Mouse (Mus musculus): ENCODE measurements around the gene Stx2. TPM values are rescaled to one million over a fixed set of nuclear protein-coding genes. Genes with fewer than 3 reads are reported as not detected.

The Stx2 gene
- polyA plus RNA-seq, 1 experiment from 2014 or later: 31.5 TPM

- Histone ChIP-seq H3K9ac (replicated peaks) (peak overlapping the region; percentile 47), H3K4me1 (replicated peaks) (peaks cover 17% of the 10 kb centered on the region), H3K9me3 (peaks cover 12% of the 10 kb centered on the region), H3K27me3 (peaks cover 44% of the 10 kb centered on the region), H3K27ac (no peak overlapping the region), H3K36me3 (no peaks in the 10 kb centered on the region), H3K4me3 (replicated peaks) (peak overlapping the region; percentile 41), H3K4me2 (peak overlapping the region; percentile 77)
- ATAC-seq (ENCODE audit: insufficient number of reproducible peaks, insufficient read depth, low FRiP score, low TSS enrichment, low read depth): no peak
- WGBS: under 1% methylated on average over 35 of the region's 35 CpGs
These were observed 55.8 kb downstream of the Stx2 start for GRCm38 (mm10) chr5:128952291-128953195.

DNA sequence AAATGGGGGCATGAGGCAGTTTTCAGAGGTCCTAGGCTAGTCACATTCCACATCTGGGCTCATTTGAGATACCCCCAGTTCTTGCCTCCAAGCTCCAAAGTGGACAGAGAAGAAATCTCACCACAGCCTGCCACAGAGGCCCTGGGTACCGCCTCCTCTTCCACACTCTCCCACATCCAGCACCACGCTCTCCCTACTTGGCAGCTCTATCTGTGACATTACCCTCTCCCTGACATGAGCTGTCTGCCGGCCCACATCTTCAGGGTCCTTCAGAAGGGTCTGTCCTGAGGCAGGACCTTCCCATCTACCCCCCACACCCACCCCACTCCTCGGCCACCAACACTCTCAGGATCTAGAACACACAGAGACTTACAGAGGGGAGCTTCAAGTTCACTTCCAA is 56.9 kb downstream of the Stx2 start:
- Histone ChIP-seq H3K9ac (replicated peaks) (no peak overlapping the region), H3K36me3 (no peaks in the 10 kb centered on the region), H3K27me3 (peaks cover 44% of the 10 kb centered on the region), H3K4me2 (peak overlapping the region; percentile 77; the same call in 1 of the 2 replicates), H3K4me1 (replicated peaks) (peaks cover 17% of the 10 kb centered on the region), H3K27ac (no peak overlapping the region), H3K4me3 (replicated peaks) (peak overlapping the region; percentile 41; the same call in 1 of the 2 replicates), H3K9me3 (peaks cover 12% of the 10 kb centered on the region)
- no peak for ATAC-seq (ENCODE audit: insufficient number of reproducible peaks, insufficient read depth, low FRiP score, low TSS enrichment, low read depth)
- WGBS: 36% methylated on average over 4 of the region's 4 CpGs

- Histone ChIP-seq H3K36me3 (no peaks in the 10 kb centered on the region), H3K9ac (replicated peaks) (no peak overlapping the region), H3K4me1 (replicated peaks) (peaks cover 3% of the 10 kb centered on the region), H3K4me3 (replicated peaks) (no peak overlapping the region), H3K4me2 (no peak overlapping the region), H3K9me3 (no peaks in the 10 kb centered on the region), H3K27me3 (peaks cover 27% of the 10 kb centered on the region), H3K27ac (no peak overlapping the region)
- WGBS: 71% methylated on average over 5 of the region's 5 CpGs
- no peak for ATAC-seq (ENCODE audit: insufficient number of reproducible peaks, insufficient read depth, low FRiP score, low TSS enrichment, low read depth)
These were observed 61.3 kb downstream of the Stx2 start for GRCm38 (mm10) chr5:128947093-128947492.

- Histone ChIP-seq H3K4me2 (no peak overlapping the region), H3K9me3 (no peaks in the 10 kb centered on the region), H3K27ac (no peak overlapping the region), H3K36me3 (no peaks in the 10 kb centered on the region), H3K4me1 (replicated peaks) (no peaks in the 10 kb centered on the region), H3K9ac (replicated peaks) (no peak overlapping the region), H3K27me3 (no peaks in the 10 kb centered on the region), H3K4me3 (replicated peaks) (no peak overlapping the region)
- no peak for ATAC-seq (ENCODE audit: insufficient number of reproducible peaks, insufficient read depth, low FRiP score, low TSS enrichment, low read depth)
- WGBS: 72% methylated on average over 10 of the region's 10 CpGs
These were observed 67.9 kb downstream of the Stx2 start for GRCm38 (mm10) chr5:128940436-128940835.

DNA sequence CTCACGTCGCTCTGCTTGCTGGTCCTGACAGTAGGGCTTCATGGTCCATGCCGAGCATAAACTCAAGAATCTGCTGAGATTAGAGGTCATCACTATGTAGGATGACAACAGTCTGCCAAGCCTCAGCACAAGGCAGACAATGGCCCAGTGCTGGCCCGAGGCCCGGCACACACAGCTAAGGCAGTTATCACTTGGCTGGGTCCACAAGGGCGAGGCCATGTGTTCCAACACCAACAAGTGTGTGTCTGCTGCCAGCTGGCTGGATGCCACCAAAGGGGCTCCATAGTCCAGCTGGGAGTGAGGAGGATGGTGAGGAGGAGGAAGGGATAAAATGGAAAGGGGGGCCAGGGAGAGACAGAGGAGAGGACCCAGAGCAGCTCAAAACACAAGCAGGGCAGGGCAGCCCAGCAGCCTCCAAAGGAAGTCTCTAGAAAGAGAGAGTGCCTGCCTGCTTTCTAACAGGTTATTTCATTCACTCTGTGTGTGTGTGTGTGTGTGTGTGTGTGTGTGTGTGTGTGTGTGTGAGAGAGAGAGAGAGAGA is 72.9 kb downstream of the Stx2 start:
- Histone ChIP-seq H3K9ac (replicated peaks) (no peak overlapping the region), H3K27ac (no peak overlapping the region), H3K4me2 (no peak overlapping the region), H3K9me3 (no peaks in the 10 kb centered on the region), H3K36me3 (no peaks in the 10 kb centered on the region), H3K4me3 (replicated peaks) (no peak overlapping the region), H3K27me3 (no peaks in the 10 kb centered on the region), H3K4me1 (replicated peaks) (no peaks in the 10 kb centered on the region)
- ATAC-seq (ENCODE audit: insufficient number of reproducible peaks, insufficient read depth, low FRiP score, low TSS enrichment, low read depth): no peak
- WGBS: 85% methylated on average over 6 of the region's 6 CpGs

Other genes with a start within 250 kb of the Stx2 start
- 0.09 and 0.15 TPM in 2 replicates for gene Rimbp2, start 55.1 kb downstream of the Stx2 start, polyA plus RNA-seq (2016; fragmentation: Nextera tagmentation; extraction: Ambion mirVana)
- 689 and 751 TPM in 2 replicates for gene Ran, start 11.5 kb upstream of the Stx2 start, polyA plus RNA-seq (2016; fragmentation: Nextera tagmentation; extraction: Ambion mirVana)
- not detected in 2 replicates for gene Adgrd1, start 88.2 kb upstream of the Stx2 start, polyA plus RNA-seq (2016; fragmentation: Nextera tagmentation; extraction: Ambion mirVana)